9 mouse cellular contexts compared by ENCODE assay signal in genomic region chr2:17861765-17862495, GRCm38 (mm10).
DNase-seq lines count a peak whose midpoint lies in the region; ATAC-seq and TF ChIP-seq lines count a peak whose summit lies in the region.
"Had no signal": no experiment of that assay in that cellular context is flagged by ENCODE, and none has a peak within 500 bp of the region (broad histone marks: within the 10 kb centered on the region; RNA-seq: fewer than 3 reads in every experiment).

No protein-coding gene starts in this region.

- TF ChIP-seq CTCF in cerebellum, adult 2 months (IDR thresholded peaks at IDR 0.05; ENCODE audit: borderline replicate concordance, insufficient read depth, low read depth, low read length): no peak

- intact Hi-C loops in heart, postnatal 14 days (cut with DNase I): no loop called here

- H3K4me3 ChIP-seq in heart, embryonic 15.5 days: peak overlapping the region; percentile 33
- peak overlapping the region; percentile 24 for H3K4me3 ChIP-seq in midbrain, embryonic 13.5 days (replicated peaks)
- H3K4me3 ChIP-seq in cerebellum, adult 2 months (replicated peaks; ENCODE audit: insufficient read depth, low read depth, low read length): no peak overlapping the region

- H3K9me3 ChIP-seq in heart, embryonic 15.5 days (replicated peaks): no peaks in the 10 kb centered on the region
- H3K9me3 ChIP-seq in midbrain, embryonic 13.5 days: no peaks in the 10 kb centered on the region

- no peak overlapping the region for H3K27ac ChIP-seq in heart, embryonic 15.5 days
- no peak overlapping the region for H3K27ac ChIP-seq in midbrain, embryonic 13.5 days
- H3K27ac ChIP-seq in cerebellum, adult 2 months (ENCODE audit: insufficient read depth, low read length): no peak overlapping the region
- H3K27ac ChIP-seq: macrophage had no signal

- ATAC-seq in heart, embryonic 15.5 days (replicated peaks; ENCODE audit: insufficient number of reproducible peaks, insufficient read depth, low FRiP score, low read depth): no peak
- ATAC-seq in midbrain, embryonic 13.5 days: peak; percentile 75

- H3K36me3 ChIP-seq in heart, embryonic 15.5 days: no peaks in the 10 kb centered on the region
- H3K36me3 ChIP-seq in midbrain, embryonic 13.5 days: no peaks in the 10 kb centered on the region

- H3K27me3 ChIP-seq in heart, embryonic 15.5 days: no peaks in the 10 kb centered on the region; the same call in 1 of the 2 replicates
- H3K27me3 ChIP-seq in midbrain, embryonic 13.5 days: peaks cover 17% of the 10 kb centered on the region
- no peaks in the 10 kb centered on the region; the same call in 1 of the 2 replicates for H3K27me3 ChIP-seq in cerebellum, adult 2 months (ENCODE audit: control insufficient read depth, insufficient read depth, low read length)

- no peak overlapping the region for H3K9ac ChIP-seq in heart, embryonic 15.5 days
- H3K9ac ChIP-seq in midbrain, embryonic 13.5 days (replicated peaks): 0 out of 2 replicates have a peak overlapping the region, but pooled peaks have one; percentile 14

- no peak for TF ChIP-seq POLR2A in cerebellum, adult 2 months (IDR thresholded peaks at IDR 0.05; ENCODE audit: borderline replicate concordance, insufficient read depth, low read length)

- peaks cover 21% of the 10 kb centered on the region for H3K4me1 ChIP-seq in heart, embryonic 15.5 days (replicated peaks)
- H3K4me1 ChIP-seq in midbrain, embryonic 13.5 days (replicated peaks): peaks cover 23% of the 10 kb centered on the region
- H3K4me1 ChIP-seq in cerebellum, adult 2 months (ENCODE audit: control insufficient read depth, insufficient read depth, low read length): peaks cover 2% of the 10 kb centered on the region; the same call in 1 of the 2 replicates

- DNase-seq in heart, postnatal 14 days: no peak
- peak; percentile 17 for DNase-seq in T-cell, adult 2 months (ENCODE audit: low spot score)
- peak; percentile 53 for DNase-seq in forelimb bud, embryonic 11.5 days (ENCODE audit: low read depth, low spot score)
- DNase-seq in right cerebral cortex, adult 2 months (ENCODE audit: low spot score in 2 of 2): no peak
- no peak for DNase-seq in cerebellum, adult 2 months
- no peak for DNase-seq in layer of hippocampus, adult 9-11 months

- peak overlapping the region; percentile 51 for H3K4me2 ChIP-seq in heart, embryonic 15.5 days
- H3K4me2 ChIP-seq in midbrain, embryonic 13.5 days (replicated peaks): peak overlapping the region; percentile 43

- 13% methylated on average over 10 of the region's 10 CpGs for WGBS in heart, embryonic 15.5 days
- WGBS in midbrain, embryonic 13.5 days: 19% methylated on average over 10 of the region's 10 CpGs
- WGBS in cerebellum, adult 2 months: 22% methylated on average over 10 of the region's 10 CpGs

Comparison
In these comparisons a context has a peak if more than half of its experiments do, and no peak if none do; other contexts are left out.
1. DNase-seq: peak in T-cell, adult 2 months (single experiment) and forelimb bud, embryonic 11.5 days (single experiment); none in heart, postnatal 14 days (0 of 2), right cerebral cortex, adult 2 months (0 of 2), cerebellum, adult 2 months (0 of 2) and layer of hippocampus, adult 9-11 months (single experiment).